Mouse (Mus musculus): ENCODE results near the gene Syne1. TPM values are rescaled to one million over a fixed set of nuclear protein-coding genes. Genes with fewer than 3 reads are reported as not detected.
A peak's percentile ranks its signal among the peaks of the same experiment; 100 is the strongest.

Gene Syne1
- total and polyA plus RNA-seq, 2 experiments from 2014 or later: 18.7 to 93.3 TPM

DNA sequence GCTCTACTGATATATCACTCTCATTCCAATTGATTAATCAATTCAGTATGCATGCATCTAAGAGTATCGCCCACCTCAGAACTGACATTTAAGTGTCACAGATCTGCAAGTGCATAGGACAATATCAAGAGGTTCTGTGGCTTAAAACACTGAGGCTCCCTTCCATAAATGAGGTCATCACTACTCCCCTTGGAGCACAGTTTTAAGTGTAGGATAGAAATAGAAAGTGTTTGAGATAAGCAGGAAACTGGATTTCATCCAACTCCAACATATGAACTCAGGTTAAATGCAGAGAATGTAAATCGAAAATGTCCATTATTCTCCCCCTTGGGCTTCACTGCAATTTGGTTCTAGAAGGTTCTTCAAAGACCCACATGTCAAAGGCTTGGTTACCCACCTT is 492.4 kb downstream of the Syne1 start:
- ATAC-seq (no peak), DNase-seq (ENCODE audit: low spot score) (no peak)
- no peak overlapping the region for H3K4me2 ChIP-seq (ENCODE audit: low read depth, low read length)
- no peak for TF ChIP-seq CTCF (IDR thresholded peaks at IDR 0.05; ENCODE audit: low read depth)
- 85% methylated on average over 2 of the region's 2 CpGs for WGBS
- no peak overlapping the region for H3K4me3 ChIP-seq (ENCODE audit: low read length)
- no peak overlapping the region for H3K27ac ChIP-seq
- no peaks in the 10 kb centered on the region for H3K4me1 ChIP-seq (ENCODE audit: insufficient read depth, low read length)
- H3K36me3 ChIP-seq (ENCODE audit: insufficient read depth, low read length): peaks cover 6% of the 10 kb centered on the region; the same call in 1 of the 2 replicates
- no peak overlapping the region for H3K9ac ChIP-seq (replicated peaks; ENCODE audit: low read length)
- H3K9me3 ChIP-seq (ENCODE audit: low read length): no peaks in the 10 kb centered on the region
- H3K27me3 ChIP-seq (ENCODE audit: insufficient read depth, low read length): no peaks in the 10 kb centered on the region

DNA sequence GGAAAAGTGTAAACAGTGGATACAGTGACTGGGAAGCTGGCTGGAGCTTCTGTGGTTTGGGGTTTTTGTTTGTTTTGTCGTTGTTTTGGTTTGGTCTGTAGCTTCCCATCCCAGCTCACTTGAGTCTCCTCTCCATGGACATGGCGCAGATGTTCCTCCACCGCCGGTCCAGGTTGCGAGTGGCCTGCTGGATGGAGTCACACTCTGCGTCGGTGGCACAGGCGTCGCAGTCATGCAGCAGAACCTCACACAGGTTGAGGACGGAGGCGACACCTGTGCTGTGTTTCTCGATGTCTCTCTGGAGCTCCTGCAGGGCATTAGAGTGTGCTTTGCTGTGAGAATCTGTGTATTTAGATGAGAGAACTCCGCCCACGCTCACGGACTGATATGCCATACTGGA is 493.6 kb downstream of the Syne1 start:
- H3K4me3 ChIP-seq (ENCODE audit: low read length): no peak overlapping the region
- H3K4me2 ChIP-seq (ENCODE audit: low read depth, low read length): no peak overlapping the region
- no peaks in the 10 kb centered on the region for H3K4me1 ChIP-seq (ENCODE audit: insufficient read depth, low read length)
- no peak for TF ChIP-seq CTCF (IDR thresholded peaks at IDR 0.05; ENCODE audit: low read depth)
- no peak overlapping the region for H3K9ac ChIP-seq (replicated peaks; ENCODE audit: low read length)
- no peak for ATAC-seq
- 92% methylated on average over 15 of the region's 15 CpGs for WGBS
- H3K9me3 ChIP-seq (ENCODE audit: low read length): no peaks in the 10 kb centered on the region
- peaks cover 6% of the 10 kb centered on the region; the same call in 1 of the 2 replicates for H3K36me3 ChIP-seq (ENCODE audit: insufficient read depth, low read length)
- DNase-seq (ENCODE audit: low spot score): no peak
- H3K27ac ChIP-seq: no peak overlapping the region
- H3K27me3 ChIP-seq (ENCODE audit: insufficient read depth, low read length): no peaks in the 10 kb centered on the region

DNA sequence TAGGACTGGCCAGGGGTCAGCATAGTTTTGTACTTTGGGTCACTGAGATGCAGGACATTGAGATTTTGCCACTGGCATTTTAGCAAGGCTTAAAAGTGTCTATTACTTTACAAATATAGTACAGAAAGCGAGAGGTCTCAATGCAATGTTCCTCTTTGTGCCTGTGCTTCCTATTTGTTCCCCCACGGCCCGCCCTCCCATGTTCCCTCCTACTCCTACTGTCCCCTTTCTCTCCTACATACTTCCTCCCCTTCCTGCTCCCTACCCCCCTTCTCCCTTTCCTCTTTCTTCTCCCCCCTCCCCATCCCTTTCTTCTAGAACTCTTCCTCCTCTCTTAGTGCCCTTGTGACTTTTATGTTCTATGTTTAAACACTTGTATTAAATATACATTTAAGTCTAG is 494.3 kb downstream of the Syne1 start:
- no peaks in the 10 kb centered on the region for H3K27me3 ChIP-seq (ENCODE audit: insufficient read depth, low read length)
- no peaks in the 10 kb centered on the region for H3K4me1 ChIP-seq (ENCODE audit: insufficient read depth, low read length)
- no peak overlapping the region for H3K27ac ChIP-seq
- ATAC-seq (no peak), DNase-seq (ENCODE audit: low spot score) (no peak)
- H3K9me3 ChIP-seq (ENCODE audit: low read length): no peaks in the 10 kb centered on the region
- no peak overlapping the region for H3K4me3 ChIP-seq (ENCODE audit: low read length)
- 80% methylated on average over 3 of the region's 3 CpGs for WGBS
- no peak for TF ChIP-seq CTCF (IDR thresholded peaks at IDR 0.05; ENCODE audit: low read depth)
- no peak overlapping the region for H3K9ac ChIP-seq (replicated peaks; ENCODE audit: low read length)
- H3K36me3 ChIP-seq (ENCODE audit: insufficient read depth, low read length): peaks cover 6% of the 10 kb centered on the region; the same call in 1 of the 2 replicates
- no peak overlapping the region for H3K4me2 ChIP-seq (ENCODE audit: low read depth, low read length)

DNA sequence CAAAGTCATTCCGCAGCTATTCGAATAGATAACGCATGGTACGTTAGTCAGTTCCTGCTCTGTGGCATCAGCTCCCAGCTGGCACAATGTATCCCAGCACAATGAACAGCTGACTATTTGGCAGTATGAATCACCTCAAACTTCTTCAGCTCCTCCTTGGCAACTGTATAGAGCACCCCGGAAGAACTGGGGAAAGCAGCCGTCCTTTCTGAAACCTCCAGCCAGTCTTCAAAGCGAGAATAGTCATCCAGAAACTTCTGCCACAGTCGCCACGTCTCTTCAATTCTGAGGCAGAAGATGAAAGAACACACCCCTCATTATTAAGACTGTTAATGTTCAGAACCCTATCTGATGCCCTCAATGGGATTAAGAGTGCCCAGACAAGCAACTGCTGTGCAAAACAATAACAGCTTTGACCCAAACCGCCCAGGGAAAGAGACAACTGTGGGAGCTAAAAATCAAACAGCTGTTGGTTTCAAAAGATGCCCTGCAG is 495.0 kb downstream of the Syne1 start:
- H3K9me3 ChIP-seq (ENCODE audit: low read length): no peaks in the 10 kb centered on the region
- DNase-seq (ENCODE audit: low spot score) (peak; percentile 20), ATAC-seq (peak; percentile 63; the same call in 1 of the 2 replicates)
- no peak for TF ChIP-seq CTCF (IDR thresholded peaks at IDR 0.05; ENCODE audit: low read depth)
- no peaks in the 10 kb centered on the region for H3K27me3 ChIP-seq (ENCODE audit: insufficient read depth, low read length)
- no peak overlapping the region for H3K9ac ChIP-seq (replicated peaks; ENCODE audit: low read length)
- no peaks in the 10 kb centered on the region for H3K4me1 ChIP-seq (ENCODE audit: insufficient read depth, low read length)
- 34% methylated on average over 10 of the region's 10 CpGs for WGBS
- peaks cover 6% of the 10 kb centered on the region; the same call in 1 of the 2 replicates for H3K36me3 ChIP-seq (ENCODE audit: insufficient read depth, low read length)
- H3K4me2 ChIP-seq (ENCODE audit: low read depth, low read length): no peak overlapping the region
- no peak overlapping the region for H3K4me3 ChIP-seq (ENCODE audit: low read length)
- no peak overlapping the region for H3K27ac ChIP-seq

DNA sequence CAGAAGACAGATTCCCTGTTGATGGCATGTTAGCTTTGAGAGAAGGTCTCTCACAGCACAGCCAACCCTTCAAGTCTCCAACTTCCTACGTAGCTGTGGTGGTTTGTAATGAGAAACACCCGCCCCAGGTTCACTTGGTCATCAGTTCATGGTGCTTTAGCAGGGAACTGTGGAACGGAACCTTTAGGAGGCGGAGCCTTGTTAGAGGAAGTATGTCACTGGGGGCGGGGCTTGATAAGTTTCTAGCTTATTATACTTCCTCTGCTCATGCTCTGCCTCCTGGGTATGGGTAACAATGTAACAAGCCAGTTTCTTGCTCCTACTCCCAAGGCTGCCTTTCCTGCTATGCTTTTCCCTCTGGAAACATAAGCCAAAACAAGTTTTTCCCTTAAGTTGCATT is 505.6 kb downstream of the Syne1 start:
- H3K9ac ChIP-seq (replicated peaks; ENCODE audit: low read length): no peak overlapping the region
- DNase-seq (ENCODE audit: low spot score) (no peak), ATAC-seq (no peak)
- H3K9me3 ChIP-seq (ENCODE audit: low read length): no peaks in the 10 kb centered on the region
- 90% methylated on average over 5 of the region's 5 CpGs for WGBS
- no peak overlapping the region for H3K4me3 ChIP-seq (ENCODE audit: low read length)
- peaks cover 23% of the 10 kb centered on the region for H3K36me3 ChIP-seq (ENCODE audit: insufficient read depth, low read length)
- no peak for TF ChIP-seq CTCF (IDR thresholded peaks at IDR 0.05; ENCODE audit: low read depth)
- no peaks in the 10 kb centered on the region for H3K27me3 ChIP-seq (ENCODE audit: insufficient read depth, low read length)
- no peak overlapping the region for H3K27ac ChIP-seq
- no peaks in the 10 kb centered on the region for H3K4me1 ChIP-seq (ENCODE audit: insufficient read depth, low read length)
- H3K4me2 ChIP-seq (ENCODE audit: low read depth, low read length): no peak overlapping the region

DNA sequence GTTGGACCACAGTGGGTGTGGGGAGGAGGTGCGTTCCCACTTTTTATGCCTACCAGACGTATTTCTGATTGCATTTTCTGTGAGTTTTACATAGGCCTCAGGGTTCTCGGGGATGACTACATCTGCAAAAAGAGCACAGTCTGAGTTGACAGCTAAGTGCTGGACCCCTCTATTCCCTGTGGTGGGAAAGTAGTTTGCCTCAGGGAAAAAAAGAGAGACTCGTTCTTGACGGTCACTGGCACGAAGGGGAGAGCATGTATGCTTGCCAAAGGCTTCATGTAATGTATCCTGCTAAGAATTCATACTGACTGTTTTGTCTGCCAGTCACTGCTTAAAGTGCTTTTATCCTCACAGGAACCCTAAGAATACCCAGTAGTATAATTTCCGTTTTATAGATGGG is 506.1 kb downstream of the Syne1 start:
- H3K36me3 ChIP-seq (ENCODE audit: insufficient read depth, low read length): peaks cover 28% of the 10 kb centered on the region
- no peak overlapping the region for H3K4me3 ChIP-seq (ENCODE audit: low read length)
- no peak for TF ChIP-seq CTCF (IDR thresholded peaks at IDR 0.05; ENCODE audit: low read depth)
- H3K27ac ChIP-seq: no peak overlapping the region
- WGBS: 65% methylated on average over 7 of the region's 7 CpGs
- H3K9ac ChIP-seq (replicated peaks; ENCODE audit: low read length): no peak overlapping the region
- no peak overlapping the region for H3K4me2 ChIP-seq (ENCODE audit: low read depth, low read length)
- H3K27me3 ChIP-seq (ENCODE audit: insufficient read depth, low read length): no peaks in the 10 kb centered on the region
- DNase-seq (ENCODE audit: low spot score) (no peak), ATAC-seq (peak; percentile 53; the same call in 1 of the 2 replicates)
- H3K4me1 ChIP-seq (ENCODE audit: insufficient read depth, low read length): no peaks in the 10 kb centered on the region
- no peaks in the 10 kb centered on the region for H3K9me3 ChIP-seq (ENCODE audit: low read length)

DNA sequence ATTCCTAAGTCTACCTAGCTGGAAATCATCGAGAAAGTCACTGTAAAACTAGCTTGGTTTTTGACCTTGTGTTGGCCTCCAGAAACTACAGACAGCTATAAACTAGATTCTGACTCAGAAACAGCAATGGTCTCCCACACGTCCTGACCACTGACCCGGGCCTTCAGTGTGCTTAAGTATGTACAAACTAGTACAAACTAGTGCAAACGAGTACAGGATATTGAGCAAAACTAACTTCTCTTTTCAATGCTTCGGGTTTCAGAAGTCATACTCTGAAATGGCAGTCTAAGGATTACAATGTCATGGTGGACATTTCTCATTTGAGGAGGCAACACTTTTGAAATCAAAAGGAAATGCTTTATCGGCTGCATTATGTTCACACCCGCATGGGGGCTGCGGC is 506.8 kb downstream of the Syne1 start:
- H3K4me1 ChIP-seq (ENCODE audit: insufficient read depth, low read length): no peaks in the 10 kb centered on the region
- ATAC-seq: no peak
- H3K4me2 ChIP-seq (ENCODE audit: low read depth, low read length): no peak overlapping the region
- peaks cover 33% of the 10 kb centered on the region for H3K36me3 ChIP-seq (ENCODE audit: insufficient read depth, low read length)
- DNase-seq (ENCODE audit: low spot score): no peak
- H3K9me3 ChIP-seq (ENCODE audit: low read length): no peaks in the 10 kb centered on the region
- whole genome bisulfite sequencing: 95% methylated on average over 8 of the region's 8 CpGs
- H3K27me3 ChIP-seq (ENCODE audit: insufficient read depth, low read length): no peaks in the 10 kb centered on the region
- no peak overlapping the region for H3K4me3 ChIP-seq (ENCODE audit: low read length)
- H3K27ac ChIP-seq: no peak overlapping the region
- H3K9ac ChIP-seq (replicated peaks; ENCODE audit: low read length): no peak overlapping the region
- TF ChIP-seq CTCF (IDR thresholded peaks at IDR 0.05; ENCODE audit: low read depth): no peak
